Mouse (Mus musculus) liver, embryonic 14.5 days (tissue): ENCODE data around the gene Nudt17. TPM values are rescaled to one million over a fixed set of nuclear protein-coding genes. Genes with fewer than 3 reads are reported as not detected.
"Not testable (repeated sequence)": the region's sequence is repeated elsewhere in the genome, so short reads cannot be mapped to it uniquely, and the experiment has no call there.

Source experiments
- ATAC-seq: fragments of 200-750 bp; cut with Nextera tagmentation; 2 replicates; pipeline ENCODE4 v1.8.0; 2017; ENCODE audit warnings: moderate number of reproducible peaks, mild to moderate bottlenecking, moderate library complexity; ENCODE audit not compliant: insufficient read depth
- DNase-seq, 3 experiments: peaks; one replicate each; pipeline ENCODE4 v3.0.0-alpha.2; 2012 to 2013; ENCODE audit warnings: low read depth in 3 of 3, low spot score in 3 of 3
- H3K27ac ChIP-seq: fragments of 300-500 bp; sonication (generic); 2 replicates; pipeline ENCODE4 v1.5.1; 2014; ENCODE audit warnings: moderate library complexity, mild to moderate bottlenecking, control low read depth, inconsistent platforms
- H3K27me3 ChIP-seq: fragments of 300-500 bp; sonication (generic); 2 replicates; pipeline ENCODE4 v1.6.1; 2014; ENCODE audit warnings: mild to moderate bottlenecking, low read length, moderate library complexity; ENCODE audit not compliant: control insufficient read depth, insufficient read depth
- H3K36me3 ChIP-seq: fragments of 300-500 bp; sonication (generic); replicated peaks from 2 replicates; pipeline ENCODE4 v1.6.1; 2014; ENCODE audit warnings: low read depth; ENCODE audit not compliant: control insufficient read depth, insufficient read depth
- H3K4me1 ChIP-seq, 2 experiments: fragments of 200-500 bp in 1 of 2; fragments of 300-500 bp in 1 of 2; sonication (generic) in 1 of 2; replicated peaks; 2 replicates each; pipeline ENCODE4 v1.6.1; 2012 to 2014; ENCODE audit warnings: antibody characterized with exemption in 1 of 2, inconsistent platforms in 1 of 2, low read length in 1 of 2; ENCODE audit not compliant: control insufficient read depth in 2 of 2, insufficient read depth in 2 of 2
- H3K4me2 ChIP-seq: fragments of 300-500 bp; sonication (generic); 2 replicates; pipeline ENCODE4 v1.6.1; 2014; ENCODE audit warnings: low read depth, mild to moderate bottlenecking, control low read depth, moderate library complexity
- H3K4me3 ChIP-seq, 2 experiments: fragments of 200-500 bp in 1 of 2; fragments of 300-500 bp in 1 of 2; sonication (generic) in 1 of 2; 2 replicates each; pipeline ENCODE4 v1.5.1; 2012 to 2014; ENCODE audit warnings: low read depth in 2 of 2, low read length in 2 of 2, mild to moderate bottlenecking in 2 of 2, control low read depth in 1 of 2, inconsistent platforms in 1 of 2, moderate library complexity in 1 of 2; ENCODE audit not compliant: insufficient read depth in 1 of 2
- H3K9ac ChIP-seq: fragments of 300-500 bp; sonication (generic); replicated peaks from 2 replicates; pipeline ENCODE4 v1.6.1; 2014; ENCODE audit warnings: mild to moderate bottlenecking, control low read depth, moderate library complexity
- H3K9me3 ChIP-seq: fragments of 300-500 bp; sonication (generic); 2 replicates; pipeline ENCODE4 v1.6.1; 2016; ENCODE audit warnings: low read length, mixed read lengths; ENCODE audit not compliant: control insufficient read depth
- CTCF ChIP-seq: IDR thresholded peaks from 2 replicates; pipeline ENCODE4 v1.5.1; 2016; ENCODE audit warnings: antibody characterized with exemption, low read depth, control low read depth
- EP300 ChIP-seq: IDR thresholded peaks from 2 replicates; pipeline ENCODE4 v1.6.1; 2016; ENCODE audit warnings: antibody characterized with exemption, low read depth
- WGBS: fragments of 180-500 bp; shearing (Covaris S2); extraction: QIAGEN DNeasy Blood & Tissue Kit; methylation state at CpG from one replicate; pipeline ENCODE4 v1.1.7; 2014; ENCODE audit not compliant: insufficient replicate concordance; 5-methylcytosine and 5-hydroxymethylcytosine counted together
- polyA plus RNA-seq, 2 experiments: library from polyadenylated mRNA; depleted of rRNA in 1 of 2; stranded (reverse) in 1 of 2; unstranded in 1 of 2; fragments of >200 nt; fragmentation: Nextera tagmentation in 1 of 2; extraction: Ambion mirVana in 1 of 2; gene quantifications; 2 replicates each; pipeline versions ENCODE4 v1.2.1 to v1.2.3; 2012 to 2014

Gene Nudt17
- polyA plus RNA-seq, 2 experiments = 0.65 to 1.4 TPM

DNA sequence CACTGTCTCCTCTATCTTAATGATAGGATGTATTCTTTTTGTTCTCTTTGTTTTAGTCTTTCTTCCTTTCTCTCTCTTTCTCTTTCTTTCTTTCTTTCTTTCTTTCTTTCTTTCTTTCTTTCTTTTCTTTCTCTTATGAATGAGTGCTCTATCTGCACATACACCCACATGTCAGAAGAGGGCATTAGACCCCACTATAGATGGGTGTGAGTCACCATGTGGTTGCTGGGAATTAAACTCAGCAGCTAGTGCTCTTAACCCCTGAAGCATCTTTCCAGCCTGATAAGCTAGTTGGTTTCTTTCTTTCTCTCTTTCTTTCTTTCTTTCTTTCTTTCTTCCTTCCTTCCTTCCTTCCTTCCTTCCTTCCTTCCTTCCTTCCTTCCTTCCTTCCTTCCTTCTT, 31.9 kb upstream of the Nudt17 start:
- not testable (repeated sequence) for H3K9me3 ChIP-seq, DNase-seq, H3K4me2 ChIP-seq, H3K9ac ChIP-seq, ATAC-seq, H3K27ac ChIP-seq, H3K36me3 ChIP-seq, H3K27me3 ChIP-seq, H3K4me1 ChIP-seq, H3K4me3 ChIP-seq
- TF ChIP-seq CTCF = peak; percentile 21; the same call in 1 of the 2 replicates

DNA sequence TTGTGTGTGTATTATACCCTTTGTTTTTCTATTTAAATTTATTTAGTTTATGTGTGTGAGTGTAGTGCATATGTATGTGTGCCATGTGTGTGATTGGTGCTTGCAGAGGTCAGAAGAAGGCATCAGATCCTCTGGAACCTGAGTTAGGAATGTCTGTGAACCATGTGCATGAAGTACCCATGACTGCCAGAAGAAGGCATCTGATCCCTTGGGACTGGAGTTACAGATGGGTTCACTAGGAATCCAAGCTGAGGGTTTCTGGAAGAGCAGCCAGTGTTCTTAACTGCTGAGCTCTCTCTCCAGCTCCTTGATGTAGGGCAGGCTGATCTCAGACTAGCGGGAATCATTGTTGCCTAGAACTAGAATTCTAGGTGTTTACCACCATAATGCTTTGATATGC, 29.6 kb upstream of the Nudt17 start:
- no peaks in the 10 kb centered on the region for H3K36me3 ChIP-seq
- 75% methylated on average over 1 of the region's 1 CpGs for WGBS
- no peak overlapping the region for H3K27ac ChIP-seq
- no peak overlapping the region for H3K9ac ChIP-seq
- H3K4me1 ChIP-seq = peaks cover 0 to 11% of the 10 kb centered on the region in 2 experiments; a peak in 2 of 4 replicates
- no peak for ATAC-seq
- no peak for TF ChIP-seq EP300
- no peak for TF ChIP-seq CTCF
- DNase-seq = no peak
- no peak overlapping the region for H3K4me2 ChIP-seq
- H3K4me3 ChIP-seq = no peak overlapping the region
- no peaks in the 10 kb centered on the region for H3K27me3 ChIP-seq
- no peaks in the 10 kb centered on the region for H3K9me3 ChIP-seq

DNA sequence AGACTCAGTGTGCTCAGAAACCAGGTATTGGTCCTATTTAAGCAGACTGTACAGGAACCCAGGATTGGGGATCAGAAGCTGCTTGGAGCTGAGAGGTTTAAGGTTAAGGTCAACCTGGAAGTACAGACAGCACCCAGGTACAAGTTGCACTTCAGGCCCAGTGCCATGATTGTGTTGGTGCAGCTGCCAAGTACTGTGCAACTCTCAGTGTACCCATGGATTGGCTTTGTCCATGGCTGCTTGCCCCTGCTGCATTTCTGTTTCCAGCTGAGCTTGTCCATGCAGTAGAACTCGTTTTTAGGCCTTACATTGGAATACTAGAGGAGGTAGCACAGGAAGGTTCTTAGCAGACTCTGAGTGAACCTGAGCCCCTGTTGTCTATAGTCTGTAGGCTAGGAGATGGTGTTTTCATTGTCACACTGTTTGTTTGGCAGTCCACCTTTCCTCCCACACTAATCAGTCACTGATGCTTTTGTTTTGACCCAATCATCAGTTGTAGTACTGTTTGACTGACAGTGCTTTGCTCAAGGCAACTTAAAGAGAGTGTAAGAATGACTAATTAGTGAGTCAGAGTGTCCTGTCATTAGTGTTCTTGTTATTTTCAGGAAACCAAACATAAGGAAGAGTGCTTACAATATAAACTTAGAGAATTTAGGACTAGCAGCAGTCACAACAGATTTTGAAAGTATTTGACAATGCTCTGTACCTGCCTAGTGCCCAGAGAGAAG, 28.8 kb upstream of the Nudt17 start:
- no peaks in the 10 kb centered on the region for H3K36me3 ChIP-seq
- no peak for DNase-seq
- WGBS = 27% methylated on average over 1 of the region's 1 CpGs

DNA sequence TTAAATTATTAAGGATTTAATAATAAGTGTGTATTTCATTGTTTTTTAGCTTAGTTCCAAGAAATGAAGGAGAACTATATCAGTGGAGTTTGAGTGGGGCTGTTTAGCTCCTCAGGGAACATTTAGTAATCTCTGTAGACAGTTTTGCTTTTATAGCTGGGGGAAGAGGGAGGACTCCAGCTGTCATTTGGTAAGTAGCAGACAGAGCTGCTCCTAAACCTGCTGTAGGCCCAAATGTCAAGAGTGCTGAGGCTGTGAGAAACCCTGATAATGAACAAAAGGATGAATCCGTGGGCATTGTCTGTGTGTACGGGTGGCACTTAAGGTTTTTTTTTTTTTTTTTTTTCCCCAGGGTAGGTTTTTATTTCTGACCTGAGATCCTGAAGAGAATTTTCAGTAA, 26.8 kb upstream of the Nudt17 start:
- Histone ChIP-seq H3K4me3 (no peak overlapping the region), H3K27me3 (no peaks in the 10 kb centered on the region), H3K4me1 (peaks cover 0 to 11% of the 10 kb centered on the region in 2 experiments; a peak in 3 of 4 replicates), H3K4me2 (no peak overlapping the region), H3K27ac (no peak overlapping the region), H3K9ac (no peak overlapping the region), H3K36me3 (no peaks in the 10 kb centered on the region), H3K9me3 (no peaks in the 10 kb centered on the region)
- ATAC-seq (no peak), DNase-seq (no peak)
- 56% methylated on average over 2 of the region's 2 CpGs for WGBS
- no peak for TF ChIP-seq CTCF
- no peak for TF ChIP-seq EP300

More for the DNA sequence above, 28.8 kb upstream of the Nudt17 start:
- Histone ChIP-seq H3K4me2 (no peak overlapping the region), H3K27me3 (no peaks in the 10 kb centered on the region), H3K4me1 (peaks cover 0 to 11% of the 10 kb centered on the region in 2 experiments; a peak in 2 of 4 replicates), H3K9ac (no peak overlapping the region), H3K27ac (no peak overlapping the region), H3K9me3 (no peaks in the 10 kb centered on the region), H3K4me3 (no peak overlapping the region)
- no peak for ATAC-seq
- TF ChIP-seq CTCF (no peak), EP300 (no peak)

DNA sequence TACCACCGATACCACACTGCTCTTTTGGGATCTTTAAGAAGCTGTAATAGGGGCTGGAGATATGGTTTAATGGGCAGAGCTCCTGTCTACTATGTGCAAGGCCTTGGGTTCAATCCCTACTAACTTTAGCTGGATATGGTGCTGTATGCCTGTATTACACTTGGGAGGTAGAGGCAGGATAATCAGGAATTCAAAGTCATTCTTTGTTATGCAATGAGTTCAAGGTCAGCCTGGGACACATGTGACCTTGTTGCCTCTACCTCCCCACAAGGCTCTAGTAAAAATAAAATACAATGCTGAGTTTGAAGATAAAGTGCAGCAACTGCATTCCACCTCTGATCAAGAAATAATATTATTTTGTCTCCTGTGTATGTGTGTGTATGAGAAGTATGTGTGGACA, 25.6 kb upstream of the Nudt17 start:
- H3K4me1 ChIP-seq = peaks cover 4 to 12% of the 10 kb centered on the region in 2 experiments
- no peak overlapping the region for H3K4me2 ChIP-seq
- no peak overlapping the region for H3K27ac ChIP-seq
- H3K36me3 ChIP-seq = no peaks in the 10 kb centered on the region
- ATAC-seq (no peak), DNase-seq (no peak)
- no peaks in the 10 kb centered on the region for H3K27me3 ChIP-seq
- TF ChIP-seq CTCF (no peak), EP300 (no peak)
- no peak overlapping the region for H3K4me3 ChIP-seq
- H3K9me3 ChIP-seq = no peaks in the 10 kb centered on the region
- 92% methylated on average over 1 of the region's 1 CpGs for WGBS
- no peak overlapping the region for H3K9ac ChIP-seq
